Mouse (Mus musculus) 3T3-L1 (cell line): Measurements from ENCODE around the gene St8sia4.
"Not testable (repeated sequence)": the region's sequence is repeated elsewhere in the genome, so short reads cannot be mapped to it uniquely, and the experiment has no call there.

Source experiments
- DNase-seq: peaks from one replicate; pipeline ENCODE4 v3.0.0-alpha.2; 2015; ENCODE audit warnings: low read depth, low spot score

Gene St8sia4

GRCm38 (mm10) chr1:95596825-95597224 is 70.5 kb downstream of the St8sia4 start:
- DNase-seq, result no peak

GRCm38 (mm10) chr1:95591101-95591500 is 76.3 kb downstream of the St8sia4 start:
- no peak for DNase-seq

GRCm38 (mm10) chr1:95590108-95590507 is 77.3 kb downstream of the St8sia4 start:
- DNase-seq, result no peak

- no peak for DNase-seq
Observed at GRCm38 (mm10) chr1:95589471-95589870, 77.9 kb downstream of the St8sia4 start.

- no peak for DNase-seq
Observed at GRCm38 (mm10) chr1:95583310-95583709, 84.1 kb downstream of the St8sia4 start.

GRCm38 (mm10) chr1:95582264-95582663 is 85.1 kb downstream of the St8sia4 start:
- peak; percentile 10 for DNase-seq

- DNase-seq, result no peak
Observed at GRCm38 (mm10) chr1:95572619-95573540, 94.5 kb downstream of the St8sia4 start.

GRCm38 (mm10) chr1:95571106-95571505 is 96.3 kb downstream of the St8sia4 start:
- no peak for DNase-seq

GRCm38 (mm10) chr1:95554556-95554955 is 112.8 kb downstream of the St8sia4 start:
- not testable (repeated sequence) for DNase-seq

- DNase-seq, result no peak
Observed at GRCm38 (mm10) chr1:95541460-95541859, 125.9 kb downstream of the St8sia4 start.
